Mouse (Mus musculus) small intestine, adult 2 months (tissue): Measurements from ENCODE around the gene Mrpl52.

Experiments
- CTCF ChIP-seq: fragments of 200-500 bp; IDR thresholded peaks from 2 replicates; pipeline ENCODE4 v1.5.1; 2012; ENCODE audit warnings: low read depth, mild to moderate bottlenecking, control low read depth, inconsistent platforms, low read length, moderate library complexity, mixed read lengths; ENCODE audit not compliant: insufficient replicate concordance, insufficient read length; ENCODE audit errors: extremely low read depth
- POLR2A ChIP-seq: fragments of 200-500 bp; IDR thresholded peaks from 2 replicates; pipeline ENCODE4 v1.6.1; 2012; ENCODE audit warnings: low read depth, mild to moderate bottlenecking, control low read depth, inconsistent platforms, low read length, moderate library complexity

DNA sequence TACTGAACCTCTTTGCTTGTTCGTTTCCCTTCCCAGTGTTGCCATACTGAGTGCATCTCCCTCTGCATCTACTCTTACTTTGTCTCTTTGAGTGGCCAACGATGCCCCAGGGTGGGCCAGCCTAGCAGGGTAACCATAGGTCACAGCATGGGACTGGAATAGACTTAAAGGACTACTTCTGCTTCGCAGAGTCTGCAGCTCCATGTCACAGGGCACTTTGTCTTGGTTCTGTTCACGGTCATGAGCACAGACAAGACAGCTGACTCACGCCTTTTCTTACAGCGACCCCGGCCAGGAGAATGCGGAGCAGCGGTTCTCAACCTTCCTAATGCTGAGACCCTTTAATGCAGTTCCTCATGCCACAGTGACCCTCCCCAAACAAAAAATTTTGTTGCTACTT is 44.1 kb upstream of the Mrpl52 start:
- TF ChIP-seq CTCF (no peak), POLR2A (no peak)
